Mouse (Mus musculus): Measurements from ENCODE around the gene Tead1.
A peak's percentile ranks its signal among the peaks of the same experiment; 100 is the strongest.

The Tead1 gene

DNA sequence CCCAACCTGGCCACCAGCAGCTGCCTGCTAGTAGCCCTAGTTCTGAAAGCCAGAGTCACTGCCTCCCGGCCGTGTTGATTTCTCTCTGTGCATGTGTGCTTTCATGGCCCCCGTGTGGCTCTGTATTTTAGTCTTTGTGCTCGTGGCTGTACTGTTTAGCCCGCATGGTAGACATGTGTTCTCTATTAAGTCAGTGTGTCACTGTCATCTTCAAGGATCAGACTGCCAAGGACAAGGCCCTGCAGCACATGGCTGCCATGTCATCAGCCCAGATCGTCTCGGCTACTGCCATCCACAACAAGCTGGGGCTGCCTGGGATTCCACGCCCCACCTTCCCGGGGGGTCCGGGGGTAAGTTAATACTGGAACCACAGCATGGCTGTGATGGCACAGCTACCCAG is 177.5 kb downstream of the Tead1 start:
- no peak for DNase-seq (ENCODE audit: low spot score)

GRCm38 (mm10) chr7:112859887-112860286 is 180.8 kb downstream of the Tead1 start:
- DNase-seq (ENCODE audit: low spot score): no peak

DNA sequence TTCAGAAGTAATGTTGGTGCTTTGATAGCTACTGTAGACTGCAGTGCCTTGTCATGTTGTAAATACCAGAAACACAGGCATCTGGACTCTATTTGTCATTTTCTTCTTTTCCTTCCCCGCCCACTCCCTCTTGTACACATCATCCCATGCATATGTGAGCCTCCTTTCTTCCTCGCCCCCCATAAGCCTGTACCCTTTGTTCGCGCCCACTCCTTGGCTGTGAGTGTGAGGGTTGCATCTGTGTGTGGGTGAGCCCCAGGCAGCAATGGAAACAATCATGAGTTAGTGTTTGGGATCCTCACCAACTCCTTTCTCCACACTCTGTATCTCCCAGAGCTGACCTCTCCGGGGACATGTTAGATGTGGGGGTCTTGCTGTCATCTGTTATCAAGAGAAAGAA is 183.0 kb downstream of the Tead1 start:
- DNase-seq (ENCODE audit: low spot score): no peak

DNA sequence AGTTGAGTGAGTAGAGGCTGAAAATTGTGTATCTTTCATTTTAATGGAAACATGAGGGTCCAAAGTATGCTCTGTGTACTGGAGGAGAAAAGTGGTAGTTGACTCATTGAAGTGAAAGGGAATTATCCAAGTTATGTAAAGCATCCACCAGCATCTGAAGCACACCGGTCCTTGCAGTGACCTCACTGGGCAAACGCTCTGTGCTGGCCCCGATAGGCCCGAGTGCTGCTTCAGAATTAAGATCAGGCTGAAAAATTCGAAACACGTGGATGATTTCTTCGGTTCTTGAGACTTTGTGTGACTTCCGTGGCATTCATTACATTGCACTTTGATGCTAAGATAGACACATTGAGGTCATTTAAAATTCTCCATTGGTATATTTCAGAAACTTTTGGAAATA is 185.1 kb downstream of the Tead1 start:
- DNase-seq (ENCODE audit: low spot score): no peak

GRCm38 (mm10) chr7:112865739-112866138 is 186.6 kb downstream of the Tead1 start:
- DNase-seq (ENCODE audit: low spot score): peak; percentile 65

GRCm38 (mm10) chr7:112868551-112869465 is 189.7 kb downstream of the Tead1 start:
- DNase-seq (ENCODE audit: low spot score): peak; percentile 72

DNA sequence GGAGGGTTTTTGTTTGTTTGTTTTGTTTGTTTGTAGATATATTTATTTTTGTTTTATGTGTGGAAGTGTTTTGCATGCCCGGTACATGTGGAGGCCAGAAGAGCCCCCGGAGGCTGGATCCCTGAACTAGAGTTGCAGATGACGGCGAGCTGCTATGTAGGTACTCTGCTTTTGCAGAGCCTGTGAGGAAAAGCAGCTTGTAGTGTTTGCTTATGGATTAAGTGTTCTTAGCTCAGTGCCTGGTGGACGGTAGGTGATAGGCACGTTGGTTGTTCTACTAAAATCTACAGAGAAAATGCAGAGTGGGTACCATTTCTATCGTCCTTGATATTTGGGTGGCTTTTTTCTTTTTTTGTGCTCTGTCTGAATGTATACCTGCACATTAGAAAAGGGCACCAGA is 192.6 kb downstream of the Tead1 start:
- DNase-seq (ENCODE audit: low spot score): no peak

- no peak for DNase-seq (ENCODE audit: low spot score)
Measured at GRCm38 (mm10) chr7:112872435-112873196, 193.5 kb downstream of the Tead1 start.

GRCm38 (mm10) chr7:112876128-112876527 is 197.0 kb downstream of the Tead1 start:
- no peak for DNase-seq (ENCODE audit: low spot score)

DNA sequence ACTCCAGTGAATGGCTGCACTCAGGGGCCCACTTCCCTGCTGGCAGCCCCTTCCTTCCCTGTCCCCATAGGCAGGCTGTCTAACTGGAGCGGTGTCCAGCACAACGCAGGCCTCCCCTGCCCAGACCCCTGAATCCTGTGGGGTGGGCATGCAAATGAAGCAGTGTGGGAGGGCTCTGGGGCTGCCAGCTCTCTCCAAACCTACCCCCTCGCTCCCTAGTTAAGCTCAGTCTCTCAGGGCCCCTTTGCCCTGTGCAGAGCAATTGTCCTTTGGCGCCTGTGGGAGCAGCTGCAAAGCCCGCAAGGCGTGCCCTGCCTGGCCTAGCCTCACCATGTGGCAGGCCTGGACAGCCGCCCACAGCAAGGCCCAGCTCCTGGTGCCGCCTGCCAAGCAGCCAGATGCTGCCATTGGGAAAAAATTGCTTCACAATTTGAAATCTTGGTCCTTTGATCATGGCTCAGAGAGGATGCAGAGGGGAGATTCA is 204.7 kb downstream of the Tead1 start:
- no peak for DNase-seq (ENCODE audit: low spot score)

DNA sequence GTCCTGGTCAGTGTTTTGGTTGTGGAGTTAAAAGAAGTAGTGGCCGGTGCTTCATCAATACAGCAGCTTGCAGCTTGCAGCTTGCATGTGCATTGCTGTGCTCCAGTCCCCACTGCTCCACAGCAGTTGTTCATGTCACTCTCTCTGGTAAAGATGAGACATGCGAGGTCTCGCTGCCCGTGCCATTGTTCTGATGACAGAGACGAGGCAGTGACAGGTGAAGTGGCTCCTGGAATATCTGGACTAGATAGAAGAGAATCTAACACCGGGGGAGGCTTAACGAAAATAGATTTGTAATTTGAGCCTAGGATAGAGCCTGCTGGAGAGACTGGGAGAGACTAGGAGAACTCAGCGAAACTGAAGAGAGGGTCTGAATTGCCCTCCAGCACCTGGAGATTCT is 206.4 kb downstream of the Tead1 start:
- DNase-seq (ENCODE audit: low spot score): no peak

- no peak for DNase-seq (ENCODE audit: low spot score)
Measured at GRCm38 (mm10) chr7:112891883-112892282, 212.8 kb downstream of the Tead1 start.

DNA sequence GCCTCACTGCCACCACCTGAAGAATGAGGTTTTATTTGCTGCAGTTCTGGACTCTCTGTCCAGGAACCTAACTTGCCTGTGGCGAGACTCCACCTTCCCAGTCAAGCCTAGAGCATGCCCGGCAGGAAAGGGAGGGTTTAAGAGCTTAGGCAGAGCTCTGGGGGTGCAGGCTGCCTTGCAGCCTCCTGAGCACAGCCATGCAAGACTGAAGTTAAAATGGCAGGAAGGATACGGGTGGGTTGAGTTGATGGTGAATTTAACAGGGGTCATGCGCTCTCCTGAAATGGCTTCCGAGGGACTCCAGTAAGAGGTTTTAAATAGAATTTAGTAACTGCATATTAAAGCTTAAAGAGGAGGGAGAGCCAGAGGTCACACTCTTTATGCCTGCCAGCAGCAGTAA is 213.5 kb downstream of the Tead1 start:
- DNase-seq (ENCODE audit: low spot score): no peak

DNA sequence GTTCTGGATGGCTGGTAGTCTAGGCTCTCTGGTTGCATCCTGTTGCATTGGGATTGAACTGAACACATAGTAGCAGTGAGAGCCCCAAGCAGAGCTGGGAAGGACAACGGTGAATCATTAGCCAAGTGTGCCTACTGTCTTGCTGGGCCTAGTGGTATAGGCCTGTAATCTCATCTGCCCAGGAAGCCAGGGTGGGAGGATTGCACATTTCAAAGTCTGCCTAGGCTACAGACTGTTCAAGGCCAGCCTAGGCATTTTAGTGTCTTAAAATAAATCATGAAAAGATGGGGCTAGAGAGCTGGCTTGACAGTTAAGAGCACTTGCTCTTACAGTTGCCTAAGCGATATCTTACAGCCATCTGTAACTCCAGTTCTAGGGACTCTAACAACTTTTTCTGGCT is 217.2 kb downstream of the Tead1 start:
- DNase-seq (ENCODE audit: low spot score): no peak

GRCm38 (mm10) chr7:112901710-112902109 is 222.6 kb downstream of the Tead1 start:
- DNase-seq (ENCODE audit: low spot score): no peak

- DNase-seq (ENCODE audit: low spot score): no peak
Measured at GRCm38 (mm10) chr7:112906848-112907247, 227.7 kb downstream of the Tead1 start.

GRCm38 (mm10) chr7:112907468-112907867 is 228.3 kb downstream of the Tead1 start:
- DNase-seq (ENCODE audit: low spot score): no peak

DNA sequence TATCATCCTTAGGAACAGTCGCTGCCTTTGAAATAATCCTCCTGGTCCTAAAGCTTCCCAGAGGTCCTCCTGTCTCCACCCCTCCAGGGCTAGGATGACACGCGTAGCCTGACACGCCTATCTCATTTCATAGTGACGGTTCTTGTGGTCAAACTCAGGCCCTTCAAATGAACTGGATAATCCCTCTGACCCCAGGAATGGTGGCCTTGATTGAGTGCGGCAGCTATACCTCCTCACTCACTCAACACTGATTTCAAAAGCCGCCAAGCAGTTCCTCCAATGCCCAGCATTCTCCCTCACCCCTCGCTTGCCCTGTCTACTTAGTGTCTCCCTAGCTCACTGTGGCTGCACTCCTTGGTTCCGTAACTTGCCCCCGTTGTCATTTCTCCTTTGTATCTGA is 230.0 kb downstream of the Tead1 start:
- DNase-seq (ENCODE audit: low spot score): no peak

DNA sequence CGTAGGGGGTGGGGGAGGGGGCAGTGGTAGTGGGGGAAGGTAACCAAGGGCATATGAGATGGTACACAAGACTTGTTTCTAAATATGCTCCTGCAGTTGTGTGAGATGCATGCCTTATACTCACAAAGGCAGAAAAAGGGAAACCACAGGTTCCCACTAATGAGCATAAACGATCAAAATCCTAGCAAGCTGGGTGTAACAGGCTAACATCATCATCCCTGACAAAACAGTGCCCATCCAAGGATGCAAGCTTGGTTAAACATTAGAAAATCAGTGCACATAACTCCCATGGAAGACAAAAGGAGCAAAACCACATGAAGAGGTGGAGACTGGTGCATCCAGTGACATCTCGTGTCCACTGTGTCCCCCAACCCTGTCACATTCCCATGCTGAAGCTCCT is 233.9 kb downstream of the Tead1 start:
- no peak for DNase-seq (ENCODE audit: low spot score)

DNA sequence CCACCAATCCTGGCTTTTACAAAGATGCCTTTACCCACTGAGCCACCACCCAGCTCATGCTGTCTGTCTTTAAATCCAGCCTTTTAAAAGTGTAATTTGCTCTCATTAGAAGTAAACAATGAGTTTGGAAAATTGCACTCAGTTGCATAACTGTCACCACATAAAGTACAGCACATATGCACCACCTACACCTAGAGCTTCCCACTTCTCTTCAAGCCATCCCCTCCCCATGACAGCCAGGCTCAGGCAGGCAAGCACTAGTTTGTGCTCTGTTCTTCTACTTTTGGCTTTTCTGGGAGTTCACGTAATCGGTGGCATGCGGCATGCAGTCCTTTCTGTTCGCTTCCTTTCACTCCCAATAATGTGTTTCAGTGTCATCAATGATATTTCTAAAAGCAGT is 236.5 kb downstream of the Tead1 start:
- no peak for DNase-seq (ENCODE audit: low spot score)

DNA sequence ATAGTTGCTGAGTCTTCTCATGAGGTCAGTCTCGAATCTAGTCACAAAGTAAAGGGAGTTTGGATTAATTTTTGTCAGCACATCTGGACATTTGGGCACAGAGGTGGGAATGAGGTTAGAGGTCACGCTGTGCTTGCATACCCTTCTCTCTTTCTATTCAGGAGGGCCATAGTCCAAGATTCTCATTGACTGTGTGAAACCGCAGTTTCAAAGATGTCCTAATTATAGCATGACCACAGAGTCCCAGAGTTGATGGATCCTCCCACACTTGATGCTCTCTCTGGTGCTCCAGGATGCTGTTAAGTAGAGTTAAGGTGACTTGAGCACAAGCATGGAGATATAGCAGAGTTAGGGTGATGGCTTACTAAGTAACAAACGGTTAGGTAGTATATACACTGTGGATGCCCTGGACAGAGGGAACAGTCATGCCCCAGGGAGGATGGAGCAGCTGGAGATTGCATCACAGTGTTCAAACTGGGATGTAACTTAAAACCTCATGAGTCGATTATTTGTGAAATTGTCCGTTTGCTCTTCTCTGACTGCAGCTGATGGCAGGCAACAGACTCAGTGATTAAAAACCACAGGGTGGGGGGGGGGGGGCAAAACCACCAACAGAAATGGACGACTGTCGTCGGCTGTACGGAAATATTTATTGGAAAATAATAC is 238.6 kb downstream of the Tead1 start:
- DNase-seq (ENCODE audit: low spot score): no peak

- no peak for DNase-seq (ENCODE audit: low spot score)
Measured at GRCm38 (mm10) chr7:112918279-112918991, 239.3 kb downstream of the Tead1 start.

Measured in urinary bladder, postnatal 14 days (tissue).